Mouse (Mus musculus) liver, embryonic 12.5 days (tissue): ENCODE measurements at regions not wholly inside any gene's neighbourhood (a gene's known extent, or its start where the extent isn't known, plus 50 kb on each side); places are given as distances from the start of the nearest gene placed in this dataset.

Experiments used
- ATAC-seq: fragments of 200-750 bp; cut with Nextera tagmentation; 2 replicates; pipeline ENCODE4 v1.8.0; 2017; ENCODE audit warnings: moderate number of reproducible peaks, mild to moderate bottlenecking, moderate library complexity
- H3K27ac ChIP-seq: fragments of 300-500 bp; sonication (generic); 2 replicates; pipeline ENCODE4 v1.5.1; 2016; ENCODE audit warnings: mild to moderate bottlenecking
- H3K27me3 ChIP-seq: fragments of 300-500 bp; sonication (generic); replicated peaks from 2 replicates; pipeline ENCODE4 v1.6.1; 2016; ENCODE audit warnings: mild to moderate bottlenecking, moderate library complexity
- H3K36me3 ChIP-seq: fragments of 300-500 bp; sonication (generic); 2 replicates; pipeline ENCODE4 v1.6.1; 2016; ENCODE audit warnings: mild to moderate bottlenecking, moderate library complexity
- H3K4me1 ChIP-seq: fragments of 300-500 bp; sonication (generic); 2 replicates; pipeline ENCODE4 v1.6.1; 2016
- H3K4me2 ChIP-seq: fragments of 300-500 bp; sonication (generic); 2 replicates; pipeline ENCODE4 v1.6.1; 2016; ENCODE audit warnings: mild to moderate bottlenecking, moderate library complexity
- H3K4me3 ChIP-seq: fragments of 300-500 bp; sonication (generic); 2 replicates; pipeline ENCODE4 v1.5.1; 2016; ENCODE audit warnings: mild to moderate bottlenecking, moderate library complexity
- H3K9ac ChIP-seq: fragments of 300-500 bp; sonication (generic); 2 replicates; pipeline ENCODE4 v1.6.1; 2016; ENCODE audit warnings: mild to moderate bottlenecking, moderate library complexity
- H3K9me3 ChIP-seq: fragments of 300-500 bp; sonication (generic); replicated peaks from 2 replicates; pipeline ENCODE4 v1.6.1; 2016; ENCODE audit warnings: mild to moderate bottlenecking, moderate library complexity
- WGBS: fragments of 180-500 bp; shearing (Covaris S2); methylation state at CpG from one replicate; pipeline ENCODE4 v1.1.7; 2016; ENCODE audit not compliant: insufficient replicate concordance; 5-methylcytosine and 5-hydroxymethylcytosine counted together

DNA sequence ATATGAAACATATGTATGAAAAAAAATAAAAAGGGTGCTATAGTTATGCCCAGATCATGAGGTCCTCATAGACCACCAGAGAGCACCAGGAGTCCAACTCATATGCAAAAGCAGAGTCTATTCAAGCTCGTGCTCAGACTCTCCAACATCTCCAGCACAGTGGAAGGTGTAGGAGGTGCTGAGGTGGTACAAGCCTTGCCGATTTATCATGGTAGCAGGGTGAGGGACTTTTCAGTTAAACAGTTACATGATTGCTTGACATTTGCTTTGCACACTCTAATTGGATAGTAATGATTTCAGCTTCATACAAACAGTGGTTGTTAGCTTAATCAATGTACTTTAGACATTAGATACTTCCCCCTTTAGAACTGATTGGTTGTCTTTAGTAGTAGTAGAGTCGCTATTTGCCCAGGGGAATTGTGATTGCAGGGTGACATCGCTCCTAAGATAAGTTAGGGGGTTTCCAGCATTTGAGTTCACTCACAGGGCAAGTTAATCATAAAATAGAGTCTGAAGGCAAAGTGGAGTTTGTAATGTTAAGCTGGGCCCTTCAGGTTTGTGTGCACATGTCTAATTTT is 162.3 kb upstream of the Cdh9 start:
- no peaks in the 10 kb centered on the region for H3K27me3 ChIP-seq
- no peak overlapping the region for H3K4me3 ChIP-seq
- H3K27ac ChIP-seq, result no peak overlapping the region
- H3K4me2 ChIP-seq, result no peak overlapping the region
- H3K9ac ChIP-seq, result no peak overlapping the region
- peak; percentile 84 for ATAC-seq
- H3K4me1 ChIP-seq, result no peaks in the 10 kb centered on the region
- no peaks in the 10 kb centered on the region for H3K9me3 ChIP-seq
- no peaks in the 10 kb centered on the region for H3K36me3 ChIP-seq
- WGBS, result 60% methylated on average over 4 of the region's 4 CpGs

GRCm38 (mm10) chr15:16566799-16567198 is 161.8 kb upstream of the Cdh9 start:
- Histone ChIP-seq H3K27me3 (no peaks in the 10 kb centered on the region), H3K27ac (no peak overlapping the region), H3K4me3 (no peak overlapping the region), H3K36me3 (no peaks in the 10 kb centered on the region), H3K4me1 (no peaks in the 10 kb centered on the region), H3K9ac (no peak overlapping the region), H3K4me2 (no peak overlapping the region), H3K9me3 (no peaks in the 10 kb centered on the region)
- no peak for ATAC-seq

DNA sequence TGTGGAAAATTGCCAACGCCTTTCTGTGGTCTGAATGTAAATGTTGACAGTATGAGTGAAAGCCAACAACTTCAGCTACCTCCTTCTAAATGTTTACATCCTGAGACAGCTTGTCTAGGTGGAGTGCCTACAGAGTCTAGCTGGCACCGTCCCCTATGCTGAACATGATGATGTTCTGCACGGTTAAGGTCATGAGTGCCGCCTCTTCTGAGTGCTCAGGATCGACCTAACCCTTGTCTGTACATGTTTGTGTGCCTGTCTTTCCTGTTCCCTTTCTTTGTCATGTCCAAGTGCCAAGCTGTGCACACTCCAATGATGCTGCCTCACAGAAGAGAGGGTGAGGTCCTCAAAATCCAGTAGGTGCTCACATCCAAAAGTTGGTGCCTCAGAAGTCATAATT is 111.7 kb upstream of the Cdh9 start:
- no peak for ATAC-seq
- Histone ChIP-seq H3K4me1 (no peaks in the 10 kb centered on the region), H3K9ac (no peak overlapping the region), H3K27ac (no peak overlapping the region), H3K36me3 (no peaks in the 10 kb centered on the region), H3K27me3 (no peaks in the 10 kb centered on the region), H3K4me2 (no peak overlapping the region), H3K4me3 (no peak overlapping the region), H3K9me3 (no peaks in the 10 kb centered on the region)
- 58% methylated on average over 5 of the region's 5 CpGs for WGBS

DNA sequence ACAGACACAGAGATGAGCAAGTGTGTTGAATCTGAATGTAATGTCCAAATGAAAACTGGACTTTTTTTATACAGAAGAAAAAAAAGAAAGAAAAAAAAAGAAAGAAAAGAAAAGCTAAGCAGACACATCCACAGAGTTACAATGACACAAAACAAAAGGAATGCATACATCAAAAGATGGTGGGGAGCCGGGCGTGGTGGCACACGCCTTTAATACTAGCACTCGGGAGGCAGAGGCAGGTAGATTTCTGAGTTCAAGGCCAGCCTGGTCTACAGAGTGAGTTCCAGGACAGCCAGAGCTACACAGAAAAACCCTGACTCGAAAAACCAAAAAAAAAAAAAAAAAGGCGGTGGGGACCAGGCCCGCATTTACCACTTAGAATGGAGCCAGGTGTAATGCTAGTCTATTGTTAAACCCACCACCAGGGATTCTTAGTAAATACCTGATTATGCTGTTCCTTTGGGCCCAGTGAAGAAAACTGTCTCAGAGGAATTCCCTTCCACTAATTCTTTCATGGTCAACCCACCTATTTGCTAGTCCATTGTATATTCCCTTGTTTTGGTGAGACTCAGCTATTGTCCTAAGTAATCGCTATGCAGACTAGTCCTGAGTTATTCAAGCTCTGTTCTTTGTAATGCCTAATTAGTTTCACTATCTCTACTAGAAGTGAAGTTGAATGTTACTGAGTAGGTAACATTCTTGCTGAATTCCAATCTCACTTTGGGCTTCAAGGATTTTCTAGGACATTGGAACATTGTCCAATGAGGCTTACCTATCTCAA is 99.0 kb upstream of the Cdh9 start:
- Histone ChIP-seq H3K9ac (no peak overlapping the region), H3K4me3 (no peak overlapping the region), H3K27me3 (no peaks in the 10 kb centered on the region), H3K4me1 (no peaks in the 10 kb centered on the region), H3K36me3 (no peaks in the 10 kb centered on the region), H3K27ac (no peak overlapping the region), H3K9me3 (no peaks in the 10 kb centered on the region), H3K4me2 (no peak overlapping the region)
- WGBS, result 74% methylated on average over 8 of the region's 8 CpGs
- no peak for ATAC-seq

DNA sequence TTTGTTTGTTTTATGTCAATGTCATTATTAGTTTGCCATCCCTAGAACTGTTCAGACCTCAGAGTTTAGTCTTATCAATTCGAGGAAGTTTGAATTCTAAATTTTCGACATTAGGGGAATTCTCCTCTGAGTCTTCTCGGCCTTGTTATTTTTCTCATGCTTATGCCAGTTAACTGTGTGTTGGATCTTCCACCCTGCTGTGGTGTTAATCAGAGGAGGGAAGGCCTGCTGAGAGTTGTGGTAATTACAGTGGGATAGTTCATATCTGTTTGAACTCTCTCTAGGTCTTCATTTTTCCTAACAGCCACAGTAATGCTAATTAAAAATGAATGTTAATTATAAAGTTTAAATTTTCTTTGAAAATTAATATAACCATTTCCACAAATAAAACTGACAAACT is 88.9 kb upstream of the Cdh9 start:
- Histone ChIP-seq H3K36me3 (no peaks in the 10 kb centered on the region), H3K4me3 (no peak overlapping the region), H3K27ac (no peak overlapping the region), H3K27me3 (no peaks in the 10 kb centered on the region), H3K4me2 (no peak overlapping the region), H3K9me3 (no peaks in the 10 kb centered on the region), H3K9ac (no peak overlapping the region), H3K4me1 (no peaks in the 10 kb centered on the region)
- WGBS, result 27% methylated on average over 3 of the region's 3 CpGs
- ATAC-seq, result no peak

DNA sequence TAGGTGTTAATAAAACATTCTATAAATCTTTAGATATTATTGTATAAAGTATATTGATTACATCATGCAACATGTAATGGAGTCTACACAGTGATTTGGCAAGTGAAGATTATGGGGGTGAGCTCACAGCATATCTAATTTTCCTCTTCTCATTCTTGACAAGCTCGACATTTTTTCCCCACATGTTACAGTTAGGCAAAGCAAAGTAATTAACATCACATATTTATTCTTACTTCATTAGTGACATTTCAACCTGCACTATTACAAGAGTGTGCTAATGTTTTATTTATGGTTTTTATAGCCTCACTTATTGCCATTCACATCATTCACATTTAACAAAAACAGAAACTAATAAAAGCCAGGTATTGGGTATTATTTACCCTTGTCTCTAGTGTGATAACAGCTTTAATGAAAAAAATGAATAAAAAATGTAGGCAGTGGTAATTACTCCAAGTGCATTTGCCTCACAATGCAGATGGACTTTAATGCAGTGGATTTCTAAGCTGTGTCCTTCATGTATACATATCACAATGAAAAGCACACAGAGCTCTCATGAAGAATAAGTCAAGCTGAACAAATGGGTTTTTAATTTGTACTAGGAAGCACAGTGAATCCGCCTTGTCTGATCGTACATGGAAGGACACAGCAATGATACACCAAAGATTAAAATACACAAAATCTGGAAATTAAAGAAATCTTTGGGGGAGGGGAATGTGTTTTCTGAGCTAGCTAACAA is 75.5 kb upstream of the Cdh9 start:
- H3K9ac ChIP-seq, result no peak overlapping the region
- no peaks in the 10 kb centered on the region for H3K36me3 ChIP-seq
- WGBS, result 68% methylated on average over 3 of the region's 3 CpGs
- no peak overlapping the region for H3K4me2 ChIP-seq
- no peaks in the 10 kb centered on the region for H3K27me3 ChIP-seq
- H3K27ac ChIP-seq, result no peak overlapping the region
- no peaks in the 10 kb centered on the region for H3K4me1 ChIP-seq
- H3K4me3 ChIP-seq, result no peak overlapping the region
- no peak for ATAC-seq
- no peaks in the 10 kb centered on the region for H3K9me3 ChIP-seq

DNA sequence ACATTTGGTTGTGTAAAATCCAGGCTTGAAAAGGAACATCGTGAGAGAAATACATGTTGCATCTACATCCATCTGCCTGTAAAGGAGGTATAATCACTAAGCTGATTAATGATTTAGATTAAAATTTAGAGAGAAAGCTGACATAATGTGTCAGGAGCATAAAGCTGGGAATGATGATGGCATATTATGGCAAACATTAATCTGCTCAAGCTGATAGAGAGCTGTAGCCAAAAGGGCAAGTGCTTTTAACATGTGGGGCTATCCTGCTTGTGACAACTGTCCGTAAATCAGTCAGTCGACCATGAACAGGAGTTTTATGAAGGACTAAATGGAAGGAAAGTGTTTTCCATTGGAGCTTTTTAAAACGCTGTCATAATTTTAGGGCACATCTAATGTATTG is 74.9 kb upstream of the Cdh9 start:
- ATAC-seq, result no peak
- Histone ChIP-seq H3K27ac (no peak overlapping the region), H3K4me3 (no peak overlapping the region), H3K36me3 (no peaks in the 10 kb centered on the region), H3K9ac (no peak overlapping the region), H3K9me3 (no peaks in the 10 kb centered on the region), H3K4me2 (no peak overlapping the region), H3K27me3 (no peaks in the 10 kb centered on the region), H3K4me1 (no peaks in the 10 kb centered on the region)
- 62% methylated on average over 4 of the region's 4 CpGs for WGBS

DNA sequence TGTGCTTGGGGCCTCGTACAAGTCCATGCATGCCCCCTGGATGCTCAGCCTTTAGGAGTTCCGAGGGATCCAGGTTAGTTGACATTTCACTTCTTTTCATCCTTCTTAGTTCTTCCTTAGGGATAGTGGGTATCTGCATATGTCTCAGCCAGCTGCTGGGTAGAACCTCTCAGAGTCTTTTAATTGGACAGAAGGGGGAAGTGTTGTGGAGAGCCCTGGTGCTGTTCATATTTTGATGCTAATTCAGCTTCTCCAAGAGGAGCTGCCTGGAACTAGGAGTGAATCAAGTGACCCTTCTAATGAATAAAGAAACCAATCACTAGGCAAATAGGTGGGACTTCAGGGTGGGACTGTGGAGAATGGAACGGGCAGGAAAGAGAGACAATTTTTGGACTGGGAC is 67.3 kb upstream of the Cdh9 start:
- no peak overlapping the region for H3K4me3 ChIP-seq
- no peaks in the 10 kb centered on the region for H3K9me3 ChIP-seq
- no peak overlapping the region for H3K9ac ChIP-seq
- no peaks in the 10 kb centered on the region for H3K36me3 ChIP-seq
- H3K27ac ChIP-seq, result no peak overlapping the region
- WGBS, result 63% methylated on average over 3 of the region's 3 CpGs
- no peak overlapping the region for H3K4me2 ChIP-seq
- no peak for ATAC-seq
- H3K4me1 ChIP-seq, result no peaks in the 10 kb centered on the region
- no peaks in the 10 kb centered on the region for H3K27me3 ChIP-seq
